Mouse (Mus musculus) hindbrain, embryonic 15.5 days (tissue): ENCODE results near the gene Cuzd1. TPM values are rescaled to one million over a fixed set of nuclear protein-coding genes. Genes with fewer than 3 reads are reported as not detected.

ENCODE experiments used
- ATAC-seq: fragments of 200-750 bp; cut with Nextera tagmentation; 2 replicates; pipeline ENCODE4 v1.8.0; 2017; ENCODE audit warnings: low read depth, moderate number of reproducible peaks, moderate TSS enrichment; ENCODE audit not compliant: low FRiP score
- H3K27ac ChIP-seq: fragments of 300-500 bp; sonication (generic); replicated peaks from 2 replicates; pipeline ENCODE4 v1.5.1; 2015; ENCODE audit warnings: mild to moderate bottlenecking, inconsistent platforms
- H3K27me3 ChIP-seq: fragments of 300-500 bp; sonication (generic); 2 replicates; pipeline ENCODE4 v1.6.1; 2015; ENCODE audit warnings: control low read depth, inconsistent platforms
- H3K36me3 ChIP-seq: fragments of 300-500 bp; sonication (generic); 2 replicates; pipeline ENCODE4 v1.6.1; 2015; ENCODE audit warnings: control low read depth, inconsistent platforms
- H3K4me1 ChIP-seq: fragments of 300-500 bp; sonication (generic); replicated peaks from 2 replicates; pipeline ENCODE4 v1.6.1; 2015; ENCODE audit warnings: control low read depth, inconsistent platforms
- H3K4me2 ChIP-seq: fragments of 300-500 bp; sonication (generic); 2 replicates; pipeline ENCODE4 v1.6.1; 2015; ENCODE audit warnings: moderate library complexity, mild to moderate bottlenecking, inconsistent platforms
- H3K4me3 ChIP-seq: fragments of 300-500 bp; sonication (generic); 2 replicates; pipeline ENCODE4 v1.5.1; 2015; ENCODE audit warnings: mild to moderate bottlenecking, inconsistent platforms
- H3K9ac ChIP-seq: fragments of 300-500 bp; sonication (generic); 2 replicates; pipeline ENCODE4 v1.6.1; 2015; ENCODE audit warnings: inconsistent platforms
- H3K9me3 ChIP-seq: fragments of 300-500 bp; sonication (generic); 2 replicates; pipeline ENCODE4 v1.6.1; 2016; ENCODE audit warnings: control low read depth, inconsistent platforms
- WGBS: fragments of 180-500 bp; shearing (Covaris S2); methylation state at CpG from one replicate; pipeline ENCODE4 v1.1.7; 2015; 5-methylcytosine and 5-hydroxymethylcytosine counted together
- polyA plus RNA-seq: library from polyadenylated mRNA; unstranded; fragments of >200 nt; fragmentation: Nextera tagmentation; extraction: Ambion mirVana; gene quantifications from 2 replicates; pipeline ENCODE4 v1.2.1, GENCODE M21; 2015

Gene Cuzd1
- polyA plus RNA-seq, 1 experiment from 2014 or later: not detected

DNA sequence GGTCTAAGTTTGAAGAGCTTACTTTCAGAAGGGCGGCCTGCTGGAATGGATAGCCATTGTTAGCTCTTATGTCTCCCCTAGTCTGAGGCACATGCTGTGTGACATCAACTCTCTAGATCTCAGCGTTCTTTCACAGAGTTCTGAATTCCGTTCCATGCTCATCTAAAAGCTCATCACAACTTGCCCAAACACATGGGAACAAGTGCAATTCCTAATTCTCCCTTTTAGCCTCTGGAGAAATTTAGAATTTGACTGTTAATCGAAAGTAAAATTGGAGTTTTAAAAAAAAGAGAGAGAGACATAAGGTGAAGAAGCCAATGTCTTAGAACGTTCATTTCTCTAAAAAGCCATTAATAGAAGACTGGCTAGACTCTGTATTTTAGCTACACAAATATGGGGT lies 7.3 kb upstream of the Cuzd1 start, which contains the start of gene Fam24b:
Gene Fam24b (minus strand): TSS at position 101 of the 400 bp plus-strand sequence.
- Histone ChIP-seq H3K27me3 (no peaks in the 10 kb centered on the region), H3K4me2 (no peak within 1 kb of the TSS), H3K36me3 (no peaks in the 10 kb centered on the region), H3K9ac (no peak within 1 kb of the TSS), H3K4me3 (no peak within 1 kb of the TSS), H3K27ac (no peak within 1 kb of the TSS), H3K9me3 (no peaks in the 10 kb centered on the region), H3K4me1 (no peaks in the 10 kb centered on the region)
- WGBS: 94% methylated on average over 5 of the region's 5 CpGs
- ATAC-seq: no peak

DNA sequence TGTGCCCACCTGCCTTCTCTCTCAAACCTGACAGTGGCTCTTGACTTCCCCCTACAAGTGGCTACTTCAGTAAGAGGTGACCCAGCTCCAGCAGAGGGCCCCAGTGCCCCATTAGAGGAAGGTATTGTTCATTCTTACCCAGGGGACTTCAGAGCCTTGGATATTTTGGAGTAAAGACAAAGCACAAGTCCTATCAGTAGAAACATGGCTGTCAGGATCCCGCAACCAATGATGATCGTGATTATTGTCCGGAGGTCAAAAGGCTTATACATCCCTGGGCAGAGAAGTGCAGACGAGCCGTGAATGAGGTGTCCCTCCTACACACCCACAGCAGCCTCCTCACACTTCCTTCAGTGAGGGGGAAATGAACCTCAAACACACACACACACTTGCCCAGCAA lies 5.0 kb upstream of the Cuzd1 start:
- no peaks in the 10 kb centered on the region for H3K9me3 ChIP-seq
- H3K27ac ChIP-seq: no peak overlapping the region
- no peaks in the 10 kb centered on the region for H3K27me3 ChIP-seq
- 96% methylated on average over 5 of the region's 5 CpGs for WGBS
- no peaks in the 10 kb centered on the region for H3K36me3 ChIP-seq
- no peak for ATAC-seq
- no peak overlapping the region for H3K4me2 ChIP-seq
- H3K9ac ChIP-seq: no peak overlapping the region
- no peak overlapping the region for H3K4me3 ChIP-seq
- no peaks in the 10 kb centered on the region for H3K4me1 ChIP-seq

DNA sequence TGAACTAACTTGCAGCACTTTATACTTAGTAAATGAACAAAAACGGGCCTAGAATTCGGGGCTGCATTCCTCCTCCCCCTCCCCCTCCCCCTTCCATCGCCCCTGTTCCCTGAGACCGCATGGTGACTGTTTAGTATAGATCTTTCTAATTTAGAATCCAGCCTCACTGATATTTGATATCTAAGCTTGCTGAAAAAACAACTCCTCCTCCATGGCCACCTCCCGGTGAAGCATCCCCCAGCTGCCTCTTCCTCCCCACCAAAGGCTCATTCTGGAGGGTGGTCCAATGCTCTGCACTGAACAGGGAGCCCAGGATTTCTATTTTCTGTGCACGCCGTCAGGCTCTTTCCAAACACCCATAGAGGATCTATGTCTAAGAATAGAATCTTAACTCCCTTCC lies 3.8 kb downstream of the Cuzd1 start:
- Histone ChIP-seq H3K9me3 (no peaks in the 10 kb centered on the region), H3K9ac (no peak overlapping the region), H3K4me1 (no peaks in the 10 kb centered on the region), H3K36me3 (no peaks in the 10 kb centered on the region), H3K4me3 (no peak overlapping the region), H3K27me3 (no peaks in the 10 kb centered on the region), H3K27ac (no peak overlapping the region), H3K4me2 (no peak overlapping the region)
- no peak for ATAC-seq
- 89% methylated on average over 5 of the region's 7 CpGs for WGBS

DNA sequence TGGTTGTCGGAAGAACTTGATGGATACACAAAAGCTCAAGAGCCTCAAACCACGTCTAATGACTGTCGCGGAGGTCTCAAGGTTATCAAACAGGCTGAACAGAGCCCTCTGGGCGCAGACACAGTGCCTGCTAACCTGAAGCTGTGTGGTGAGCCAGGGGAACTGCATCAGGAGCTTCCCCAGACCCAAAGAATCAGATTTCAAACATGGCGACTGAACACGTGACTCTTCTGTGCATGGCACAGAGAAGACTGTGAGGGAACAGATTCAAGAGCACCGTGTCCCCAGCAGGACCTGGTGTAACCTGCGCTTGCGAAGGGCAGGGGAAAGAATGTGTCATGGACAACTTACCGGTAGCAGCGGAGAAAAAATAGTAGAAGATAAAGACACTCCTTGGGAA lies 4.5 kb downstream of the Cuzd1 start:
- no peak overlapping the region for H3K4me2 ChIP-seq
- ATAC-seq: no peak
- no peaks in the 10 kb centered on the region for H3K4me1 ChIP-seq
- no peak overlapping the region for H3K4me3 ChIP-seq
- no peaks in the 10 kb centered on the region for H3K36me3 ChIP-seq
- WGBS: 79% methylated on average over 12 of the region's 12 CpGs
- no peak overlapping the region for H3K9ac ChIP-seq
- H3K27me3 ChIP-seq: no peaks in the 10 kb centered on the region
- no peaks in the 10 kb centered on the region for H3K9me3 ChIP-seq
- no peak overlapping the region for H3K27ac ChIP-seq

DNA sequence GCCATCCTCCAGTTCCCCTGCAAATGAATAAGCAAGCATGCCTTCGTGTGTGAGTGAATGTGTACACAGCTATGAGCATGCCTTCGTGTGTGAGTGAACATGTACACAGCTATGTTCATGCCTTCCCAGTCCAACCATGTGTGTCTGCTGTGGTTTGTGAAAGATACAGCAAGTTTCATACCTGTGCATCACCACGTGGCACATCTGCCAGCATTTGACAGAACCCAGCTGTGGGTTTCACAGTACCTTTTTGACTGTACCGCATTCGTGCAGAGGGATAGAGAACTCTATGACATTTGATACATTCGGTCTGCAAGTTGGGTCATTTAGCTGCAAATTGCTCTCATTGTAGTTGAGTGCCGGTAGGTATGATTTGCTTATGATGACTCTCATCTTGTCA lies 7.6 kb downstream of the Cuzd1 start:
- ATAC-seq: no peak
- no peaks in the 10 kb centered on the region for H3K27me3 ChIP-seq

DNA sequence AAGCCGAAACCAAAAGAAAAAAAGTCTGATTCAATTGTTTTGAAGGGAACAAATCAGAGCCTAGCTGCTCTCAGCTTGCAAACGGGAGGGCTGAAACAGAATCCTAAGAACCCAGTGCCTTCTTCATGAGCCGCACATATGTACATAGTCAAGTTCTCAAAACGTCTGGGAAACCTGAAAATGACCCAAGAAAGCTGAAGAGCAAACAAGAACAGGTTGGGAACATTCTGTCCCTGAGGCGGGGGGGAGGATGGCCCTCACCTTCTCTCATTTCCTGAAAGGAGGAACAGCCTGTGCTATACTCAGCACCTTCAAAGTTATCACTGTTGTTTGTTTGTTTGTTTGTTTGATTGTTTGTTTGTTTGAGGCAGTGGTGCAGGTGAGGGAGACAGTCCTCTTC lies 15.4 kb downstream of the Cuzd1 start:
- H3K4me3 ChIP-seq: no peak overlapping the region
- H3K27me3 ChIP-seq: no peaks in the 10 kb centered on the region
- 85% methylated on average over 5 of the region's 5 CpGs for WGBS
- H3K27ac ChIP-seq: no peak overlapping the region
- no peak for ATAC-seq
- no peaks in the 10 kb centered on the region for H3K36me3 ChIP-seq
- no peaks in the 10 kb centered on the region for H3K9me3 ChIP-seq
- H3K9ac ChIP-seq: no peak overlapping the region
- no peaks in the 10 kb centered on the region for H3K4me1 ChIP-seq
- no peak overlapping the region for H3K4me2 ChIP-seq

More for the DNA sequence above, 7.6 kb downstream of the Cuzd1 start:
- 86% methylated on average over 7 of the region's 7 CpGs for WGBS
- Histone ChIP-seq H3K27ac (no peak overlapping the region), H3K4me1 (no peaks in the 10 kb centered on the region), H3K4me3 (no peak overlapping the region), H3K9ac (no peak overlapping the region), H3K36me3 (no peaks in the 10 kb centered on the region), H3K4me2 (no peak overlapping the region), H3K9me3 (no peaks in the 10 kb centered on the region)

DNA sequence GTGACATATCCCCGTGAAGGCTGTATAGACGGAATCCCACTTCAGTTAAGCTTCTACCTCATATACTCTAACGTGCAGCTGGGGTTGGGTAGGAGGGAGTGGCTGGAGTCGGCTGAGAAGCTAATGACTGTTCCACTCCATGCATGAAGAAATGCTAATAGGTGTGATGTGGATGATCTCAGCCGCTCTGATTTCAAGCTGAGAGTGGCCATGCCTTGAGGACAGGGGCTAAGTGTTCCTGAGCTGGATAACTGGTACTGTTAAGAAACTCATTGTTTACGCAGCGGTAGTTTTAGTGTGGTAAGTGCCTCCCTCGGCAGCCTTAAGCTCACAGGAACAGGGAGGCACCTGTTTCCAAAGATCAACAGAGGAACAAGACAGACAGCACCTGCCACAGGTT lies 18.8 kb downstream of the Cuzd1 start:
- 82% methylated on average over 8 of the region's 8 CpGs for WGBS

DNA sequence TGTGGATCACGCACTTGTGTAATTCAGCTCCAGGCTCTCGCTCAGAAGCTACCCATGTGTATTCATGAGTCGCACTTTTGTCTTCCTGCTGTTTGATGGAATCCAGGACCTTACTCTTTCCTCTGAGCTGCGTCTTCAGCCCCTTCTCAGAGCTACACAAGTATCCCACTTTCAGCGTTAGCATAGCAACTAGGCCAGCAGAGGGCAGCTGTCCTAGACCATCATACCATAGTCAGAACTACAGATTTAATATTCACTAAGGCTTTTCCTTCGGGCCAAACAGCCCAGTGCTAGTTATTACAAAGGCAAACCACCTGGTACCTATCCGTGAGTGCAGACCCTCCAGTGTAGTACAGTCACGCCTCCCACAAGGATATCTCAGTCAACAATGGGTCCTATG lies 24.9 kb downstream of the Cuzd1 start:
- Histone ChIP-seq H3K27me3 (no peaks in the 10 kb centered on the region), H3K4me2 (no peak overlapping the region), H3K4me1 (no peaks in the 10 kb centered on the region), H3K36me3 (no peaks in the 10 kb centered on the region), H3K9ac (no peak overlapping the region), H3K9me3 (no peaks in the 10 kb centered on the region), H3K27ac (no peak overlapping the region), H3K4me3 (no peak overlapping the region)
- no peak for ATAC-seq
- 79% methylated on average over 8 of the region's 8 CpGs for WGBS

More for the DNA sequence above, 18.8 kb downstream of the Cuzd1 start:
- Histone ChIP-seq H3K27me3 (no peaks in the 10 kb centered on the region), H3K4me2 (no peak overlapping the region), H3K27ac (no peak overlapping the region), H3K9ac (no peak overlapping the region), H3K36me3 (no peaks in the 10 kb centered on the region), H3K4me1 (no peaks in the 10 kb centered on the region), H3K9me3 (no peaks in the 10 kb centered on the region), H3K4me3 (no peak overlapping the region)
- ATAC-seq: no peak

DNA sequence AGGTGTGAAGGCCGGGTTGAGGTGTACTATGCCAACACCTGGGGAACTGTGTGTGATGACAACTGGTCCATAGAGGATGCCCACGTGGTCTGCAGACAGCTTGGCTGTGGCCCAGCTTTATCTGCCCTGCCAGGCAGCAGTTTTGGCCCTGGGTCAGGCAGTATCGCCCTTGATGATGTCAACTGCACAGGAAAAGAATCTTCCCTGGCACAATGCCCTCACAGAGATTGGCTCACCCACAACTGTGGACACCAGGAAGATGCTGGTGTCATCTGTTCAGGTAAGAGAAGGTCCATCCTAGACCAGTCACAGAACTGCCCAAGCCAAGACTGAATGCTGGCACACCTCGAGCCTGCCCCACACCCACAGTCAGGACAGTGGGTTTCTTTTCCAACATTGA lies 56.2 kb downstream of the Cuzd1 start:
- WGBS: 69% methylated on average over 4 of the region's 4 CpGs
- ATAC-seq: no peak
- no peaks in the 10 kb centered on the region for H3K9me3 ChIP-seq
- no peaks in the 10 kb centered on the region for H3K27me3 ChIP-seq
- no peak overlapping the region for H3K27ac ChIP-seq
- H3K4me2 ChIP-seq: no peak overlapping the region
- H3K4me1 ChIP-seq: no peaks in the 10 kb centered on the region
- no peaks in the 10 kb centered on the region for H3K36me3 ChIP-seq
- H3K4me3 ChIP-seq: no peak overlapping the region
- H3K9ac ChIP-seq: no peak overlapping the region

DNA sequence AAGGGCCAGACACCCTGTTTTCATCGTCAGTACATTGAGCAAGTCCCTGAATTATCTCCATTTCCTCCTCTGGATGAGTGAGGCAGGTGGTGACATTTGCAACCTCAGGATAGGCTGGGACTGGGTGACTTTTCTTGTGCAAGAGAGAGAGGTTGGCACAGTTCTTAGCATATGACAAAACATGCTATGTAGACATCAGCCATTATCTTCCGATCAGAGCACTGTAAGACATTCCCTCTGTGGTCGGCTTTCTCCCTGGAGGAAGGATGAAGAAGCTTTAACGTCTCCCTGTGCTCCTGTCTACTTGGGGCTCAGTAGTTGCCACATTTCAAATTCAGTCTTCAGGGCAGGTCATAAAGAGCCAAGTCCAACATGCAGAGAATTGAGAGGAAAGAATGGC lies 57.8 kb downstream of the Cuzd1 start:
- ATAC-seq: no peak
- H3K9me3 ChIP-seq: no peaks in the 10 kb centered on the region
- no peaks in the 10 kb centered on the region for H3K36me3 ChIP-seq
- no peak overlapping the region for H3K9ac ChIP-seq
- 87% methylated on average over 4 of the region's 4 CpGs for WGBS
- no peak overlapping the region for H3K27ac ChIP-seq
- H3K4me2 ChIP-seq: no peak overlapping the region
- no peak overlapping the region for H3K4me3 ChIP-seq
- no peaks in the 10 kb centered on the region for H3K27me3 ChIP-seq
- H3K4me1 ChIP-seq: no peaks in the 10 kb centered on the region

DNA sequence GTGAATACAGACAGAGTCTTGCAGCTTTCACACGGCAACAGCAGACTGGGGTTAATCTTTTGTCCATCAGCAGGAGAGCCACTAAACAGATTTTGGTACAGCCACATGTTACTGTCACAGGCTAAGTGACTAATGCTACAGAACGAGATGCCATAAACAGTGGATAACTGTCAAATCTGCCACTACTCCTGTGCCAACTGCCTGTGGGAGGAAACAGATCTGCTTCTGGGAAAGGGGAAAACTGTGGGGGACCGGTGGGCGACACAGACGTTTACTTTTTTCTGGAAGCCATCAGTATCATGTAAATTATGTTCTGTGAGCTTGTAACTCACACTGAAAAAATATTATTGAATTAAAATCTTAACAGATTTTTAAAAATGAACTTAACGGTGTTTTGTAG lies 61.1 kb downstream of the Cuzd1 start:
- no peak overlapping the region for H3K9ac ChIP-seq
- no peak for ATAC-seq
- H3K27me3 ChIP-seq: no peaks in the 10 kb centered on the region
- no peak overlapping the region for H3K4me3 ChIP-seq
- no peaks in the 10 kb centered on the region for H3K4me1 ChIP-seq
- 61% methylated on average over 6 of the region's 6 CpGs for WGBS
- H3K36me3 ChIP-seq: no peaks in the 10 kb centered on the region
- no peak overlapping the region for H3K27ac ChIP-seq
- no peak overlapping the region for H3K4me2 ChIP-seq
- no peaks in the 10 kb centered on the region for H3K9me3 ChIP-seq
